Mouse (Mus musculus) kidney, postnatal 4 days (tissue): Measurements from ENCODE around the gene Scnn1b.
A peak's percentile ranks its signal among the peaks of the same experiment; 100 is the strongest.

Experiments
- DNase-seq, 2 experiments: peaks; one replicate each; pipeline ENCODE4 v3.0.0; 2021; ENCODE audit warnings: mixed read lengths in 2 of 2

Gene Scnn1b

GRCm38 (mm10) chr7:121924361-121924760 is 59.5 kb downstream of the Scnn1b start:
- no peak for DNase-seq

DNA sequence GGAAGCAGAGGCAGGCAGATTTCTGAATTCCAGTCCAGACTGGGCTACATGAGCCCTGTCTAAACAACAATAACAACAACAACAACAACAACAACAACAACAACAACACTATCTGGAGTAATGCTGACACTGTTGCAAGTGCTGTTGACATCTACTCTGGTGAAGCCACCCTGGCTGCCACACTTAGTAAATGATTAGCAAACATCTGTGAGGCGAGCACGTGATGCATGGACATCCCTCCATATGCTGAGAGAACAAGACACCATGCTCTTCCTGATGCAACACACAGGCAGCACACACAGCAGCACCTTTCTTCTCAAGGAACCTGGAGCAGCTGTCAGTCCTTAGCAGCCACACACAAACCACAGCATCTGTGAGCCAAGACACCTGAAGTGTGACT is 63.0 kb downstream of the Scnn1b start:
- no peak for DNase-seq

DNA sequence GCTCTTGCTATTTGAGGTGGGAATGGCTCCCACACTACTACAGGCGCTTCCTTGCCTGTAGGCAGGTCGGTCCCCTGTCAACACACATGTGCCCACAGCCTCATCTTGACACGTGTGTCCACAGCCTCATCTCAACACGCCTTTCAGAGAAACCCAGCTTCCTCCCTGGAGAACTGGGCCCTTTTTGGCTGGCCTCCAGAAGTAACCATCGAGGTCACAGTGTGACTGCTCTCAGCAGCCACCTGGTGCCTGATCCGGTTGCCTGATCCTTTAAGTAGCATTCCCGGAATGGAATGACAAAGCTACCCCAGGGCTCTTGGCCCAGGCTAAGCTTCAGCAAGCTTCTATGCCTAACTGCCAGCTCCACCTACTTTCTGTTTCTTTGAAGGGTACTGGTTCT is 66.4 kb downstream of the Scnn1b start:
- peak; percentile 46 to 68 for DNase-seq

- DNase-seq = no peak
Measured at GRCm38 (mm10) chr7:121933675-121934074, 68.8 kb downstream of the Scnn1b start.

DNA sequence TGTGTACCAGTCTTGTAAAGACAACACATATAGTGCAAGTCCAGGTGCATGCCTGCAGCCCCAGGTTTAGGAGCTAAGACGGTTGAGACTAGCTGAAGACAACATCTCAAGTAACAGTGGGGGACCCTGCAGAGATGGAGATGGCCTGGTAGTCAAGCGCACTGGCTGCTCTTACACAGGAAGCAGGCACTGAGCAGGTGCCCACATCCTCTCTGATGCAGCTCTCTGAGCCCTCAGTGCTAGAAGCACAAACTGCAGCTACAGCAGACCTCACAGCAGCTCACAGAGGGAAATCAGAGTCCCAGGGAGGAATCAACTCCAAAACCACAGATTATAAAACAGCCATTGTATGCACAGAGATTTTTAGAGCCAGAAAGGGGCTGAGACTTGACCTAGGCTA is 69.5 kb downstream of the Scnn1b start:
- no peak for DNase-seq

DNA sequence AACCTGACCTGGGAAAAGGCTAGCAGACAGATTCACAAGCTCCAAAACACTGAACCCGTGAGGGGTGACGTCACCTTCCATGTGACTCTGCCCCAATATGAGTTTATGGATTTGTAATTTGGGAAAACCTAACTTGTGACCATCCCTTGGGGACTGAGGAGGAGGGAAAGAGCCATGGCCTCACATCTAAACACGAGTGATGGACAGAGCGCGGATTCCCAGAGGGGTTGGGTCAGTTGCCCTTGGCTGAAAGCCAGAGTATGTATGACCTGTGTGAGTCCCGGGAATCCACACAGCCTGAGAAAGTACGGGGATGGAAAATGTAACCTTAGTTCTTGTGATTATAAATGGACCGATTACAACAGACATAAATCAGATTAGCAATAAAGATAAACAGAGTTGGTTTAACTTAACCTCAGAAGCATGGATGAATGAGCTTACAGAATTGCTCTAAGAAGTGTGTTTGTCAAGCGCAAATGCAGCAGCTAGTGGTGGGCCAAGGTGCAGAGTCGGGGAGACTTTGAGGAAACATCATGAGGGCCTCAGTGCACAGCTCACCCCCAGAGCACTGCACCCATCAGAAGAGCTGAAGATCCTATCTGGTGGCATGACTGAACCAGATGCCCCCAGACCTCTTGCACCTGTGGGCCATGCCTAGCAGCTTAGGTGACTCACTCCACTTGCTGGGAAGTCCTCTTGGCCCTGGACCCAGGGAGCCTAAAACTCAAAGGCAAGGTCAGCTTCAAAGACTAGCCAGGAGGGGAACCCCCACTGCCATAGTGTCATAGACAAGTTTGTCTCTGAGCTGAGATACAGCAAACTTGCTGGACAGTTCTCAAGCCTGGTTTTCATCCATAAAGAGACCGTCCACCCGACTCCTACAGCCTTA is 71.3 kb downstream of the Scnn1b start:
- DNase-seq = peak; percentile 51 to 68

- no peak for DNase-seq
Measured at GRCm38 (mm10) chr7:121936861-121937630, 72.2 kb downstream of the Scnn1b start.

DNA sequence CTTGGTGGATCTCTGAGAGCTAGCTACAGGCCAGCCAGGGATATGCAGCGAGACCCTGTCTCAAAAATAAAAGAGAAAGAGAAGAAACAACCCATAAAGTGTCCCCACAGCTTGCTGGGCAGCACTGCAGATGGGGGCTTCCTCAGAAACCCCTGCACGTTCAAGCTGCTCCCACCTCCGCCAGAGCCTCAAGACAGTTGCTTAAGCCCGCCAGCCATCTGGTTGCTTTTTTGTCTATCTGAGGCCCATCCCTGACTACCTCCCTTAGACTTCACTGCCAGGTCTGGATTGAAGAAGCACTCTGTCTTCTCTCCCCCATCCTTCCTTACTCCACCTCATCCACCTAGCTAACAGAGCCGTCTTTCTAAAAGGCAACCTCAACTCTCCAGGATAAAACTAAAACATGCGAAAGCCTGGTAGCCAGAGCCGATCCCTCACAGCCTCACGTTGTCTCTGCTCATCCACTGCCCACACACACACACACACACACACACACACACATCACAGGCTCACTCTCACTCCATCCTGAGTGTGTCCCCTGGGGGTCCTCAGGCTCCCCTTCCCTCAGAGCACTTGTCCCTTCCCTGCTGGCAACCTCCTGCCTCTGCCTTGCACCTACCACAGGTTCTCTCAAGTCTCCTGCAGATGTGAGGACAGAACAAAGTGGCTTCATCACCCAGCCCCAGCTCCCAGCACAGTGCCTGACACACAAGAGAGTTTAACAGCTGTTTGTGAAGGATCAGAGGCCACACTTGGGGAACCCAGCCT is 73.5 kb downstream of the Scnn1b start:
- DNase-seq = no peak

GRCm38 (mm10) chr7:121939244-121939643 is 74.4 kb downstream of the Scnn1b start:
- DNase-seq = no peak

GRCm38 (mm10) chr7:121939729-121940128 is 74.9 kb downstream of the Scnn1b start:
- no peak for DNase-seq

DNA sequence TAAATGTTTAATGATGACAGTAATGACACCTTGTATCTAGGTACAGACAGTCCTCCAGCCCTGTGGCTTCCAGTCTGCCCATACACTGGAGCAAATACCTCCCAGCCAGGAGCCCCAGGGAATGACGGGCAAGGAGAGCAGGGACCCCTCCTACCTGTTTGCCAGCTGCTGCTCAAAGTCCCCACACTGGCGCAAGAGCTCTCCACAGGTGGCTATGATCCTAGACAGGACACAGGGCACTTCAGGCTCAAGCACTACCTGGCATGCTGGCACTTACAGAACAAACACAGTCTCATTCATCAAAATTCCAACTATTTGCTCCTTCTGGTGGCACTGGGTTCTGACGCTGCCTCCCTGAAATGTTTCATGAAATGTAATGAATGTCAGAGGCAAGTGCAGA is 76.2 kb downstream of the Scnn1b start:
- no peak for DNase-seq

DNA sequence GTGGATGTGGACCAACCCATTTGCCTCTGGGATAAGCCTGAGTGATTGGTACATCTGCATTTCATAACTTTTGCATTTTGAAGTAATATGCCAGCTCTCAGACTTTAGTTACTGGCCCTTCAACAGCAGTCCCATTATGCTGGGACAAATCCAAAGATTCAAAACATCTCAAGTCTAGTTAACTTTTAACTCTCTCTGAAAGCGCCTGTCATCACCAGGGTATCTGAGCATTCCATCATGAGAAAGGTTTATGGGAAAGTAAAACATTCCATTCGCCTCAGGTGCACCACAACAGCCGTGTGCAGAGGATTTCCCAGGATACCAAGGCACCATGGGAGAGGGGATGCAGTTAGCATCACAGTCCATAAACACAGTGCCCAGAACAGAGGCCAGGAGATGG is 76.8 kb downstream of the Scnn1b start:
- no peak for DNase-seq

- DNase-seq = no peak
Measured at GRCm38 (mm10) chr7:121942371-121942770, 77.5 kb downstream of the Scnn1b start.

- DNase-seq = no peak
Measured at GRCm38 (mm10) chr7:121946196-121946595, 81.4 kb downstream of the Scnn1b start.

DNA sequence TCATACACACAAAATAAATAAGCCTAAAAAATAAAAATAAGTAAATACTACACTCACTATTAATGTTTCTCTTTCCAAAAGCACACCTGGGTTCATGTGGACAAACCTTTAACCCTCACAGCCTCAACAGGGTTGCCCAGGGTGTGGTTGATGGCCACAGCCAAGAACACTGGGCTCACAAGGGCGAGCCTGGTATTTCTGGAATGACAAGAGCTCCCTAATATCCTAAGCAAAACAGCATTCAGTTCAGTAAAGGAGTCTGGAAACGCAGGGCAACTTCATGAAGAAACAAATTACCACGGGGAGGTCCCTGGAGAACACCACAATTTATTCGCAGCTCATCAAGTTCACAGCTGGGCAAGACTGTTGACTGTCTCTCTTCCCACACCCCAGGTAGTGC is 82.7 kb downstream of the Scnn1b start:
- DNase-seq = no peak

DNA sequence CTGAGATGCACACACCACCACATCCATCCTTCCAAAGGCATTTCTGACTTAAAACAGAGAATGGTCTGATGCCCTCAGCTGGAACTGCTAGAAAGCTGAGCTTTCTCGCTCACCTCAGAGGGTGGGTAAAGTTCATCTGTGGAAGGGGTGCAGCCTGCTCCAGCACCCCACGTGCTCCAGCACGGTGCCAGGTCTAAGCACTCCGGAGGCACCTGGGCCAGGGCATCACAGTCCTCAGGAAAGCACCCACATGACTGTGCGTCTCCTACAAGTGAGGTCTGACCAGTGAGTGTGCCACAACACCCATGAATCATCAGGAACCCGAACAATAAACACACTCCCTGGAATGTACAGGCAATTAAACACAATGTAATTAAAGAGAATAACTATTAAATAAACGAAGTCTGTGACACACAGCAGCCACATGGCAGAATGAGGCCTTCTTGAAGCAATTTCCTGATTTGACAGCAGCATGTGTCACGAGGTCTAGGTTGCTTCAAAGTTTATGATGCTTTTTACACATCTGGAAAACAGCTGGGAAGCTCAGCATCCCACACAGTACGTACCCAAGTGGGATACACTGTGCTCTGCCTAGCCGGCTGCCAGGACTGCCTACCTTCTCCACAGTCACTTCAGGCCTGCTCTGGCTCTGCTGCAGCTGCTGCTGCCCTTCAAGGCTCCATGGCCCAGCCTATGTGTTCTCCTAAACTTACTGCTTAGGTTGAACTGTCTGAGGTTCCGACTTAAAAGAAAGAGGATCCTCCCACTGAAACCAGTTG is 90.2 kb downstream of the Scnn1b start:
- no peak for DNase-seq

DNA sequence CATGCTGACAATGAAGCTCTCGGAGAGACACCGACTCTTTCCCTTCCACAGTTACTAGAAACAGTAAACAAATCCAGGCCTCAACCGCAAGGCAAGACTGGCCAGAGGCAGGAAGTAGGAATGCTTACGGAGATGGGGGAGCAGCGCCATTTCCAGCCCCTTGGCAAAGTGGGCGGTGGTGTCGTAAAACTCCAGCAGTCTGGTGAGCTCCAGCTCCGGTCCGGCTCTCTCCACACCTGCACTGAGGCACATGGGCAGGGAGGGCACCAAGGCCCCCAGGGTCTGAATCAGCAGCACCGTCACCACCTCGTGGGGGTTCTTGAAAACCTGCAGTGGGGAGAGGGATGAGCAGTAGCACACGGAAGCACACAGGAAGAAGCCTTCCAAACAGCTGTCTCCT is 91.0 kb downstream of the Scnn1b start:
- DNase-seq = peak in 1 of 2 experiments; percentile 31

- no peak for DNase-seq
Measured at GRCm38 (mm10) chr7:121961913-121962570, 97.2 kb downstream of the Scnn1b start.

DNA sequence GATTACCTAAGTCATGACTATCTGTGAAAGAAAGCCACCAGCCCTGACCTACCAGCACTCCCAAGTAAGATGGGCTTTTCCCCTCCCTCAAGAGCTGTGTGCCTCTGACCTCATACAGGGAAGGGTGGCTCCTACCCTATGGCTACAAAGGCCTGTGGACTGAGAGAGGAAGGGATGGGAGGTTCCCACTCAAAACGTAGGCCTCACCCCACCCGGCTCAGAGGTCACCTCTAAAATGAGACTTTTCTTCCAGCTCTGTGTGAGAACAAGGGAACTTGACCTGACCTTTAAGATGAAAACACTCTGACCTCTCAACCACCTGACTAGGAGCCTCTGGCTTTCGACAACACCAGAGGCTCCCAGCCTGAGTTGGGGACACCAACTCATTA is 97.7 kb downstream of the Scnn1b start:
- no peak for DNase-seq

DNA sequence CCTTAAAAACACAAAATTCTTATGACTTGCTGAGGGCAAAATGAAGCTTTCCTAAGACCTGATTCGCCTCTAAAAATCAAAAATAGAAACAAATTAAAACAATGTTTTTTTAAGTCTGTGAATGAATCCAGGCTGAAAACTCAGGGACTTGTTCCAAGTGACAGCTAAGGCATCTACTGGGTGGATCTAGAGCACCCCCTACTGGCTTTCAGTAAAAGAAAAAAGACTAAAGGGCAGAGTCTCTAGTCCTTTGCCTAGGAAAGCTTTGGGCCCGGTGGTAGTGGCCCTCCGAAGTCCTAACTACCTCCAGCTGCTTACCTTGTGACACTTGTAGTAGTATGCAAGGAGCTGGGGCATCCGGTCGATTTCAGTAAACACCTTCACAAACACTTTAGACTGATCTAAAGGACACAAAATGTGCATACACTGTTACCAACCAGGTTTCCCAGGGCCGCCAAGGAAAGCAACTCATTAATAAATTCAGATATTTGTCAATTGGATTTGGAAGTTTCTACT is 99.1 kb downstream of the Scnn1b start:
- peak; percentile 16 to 44 for DNase-seq

DNA sequence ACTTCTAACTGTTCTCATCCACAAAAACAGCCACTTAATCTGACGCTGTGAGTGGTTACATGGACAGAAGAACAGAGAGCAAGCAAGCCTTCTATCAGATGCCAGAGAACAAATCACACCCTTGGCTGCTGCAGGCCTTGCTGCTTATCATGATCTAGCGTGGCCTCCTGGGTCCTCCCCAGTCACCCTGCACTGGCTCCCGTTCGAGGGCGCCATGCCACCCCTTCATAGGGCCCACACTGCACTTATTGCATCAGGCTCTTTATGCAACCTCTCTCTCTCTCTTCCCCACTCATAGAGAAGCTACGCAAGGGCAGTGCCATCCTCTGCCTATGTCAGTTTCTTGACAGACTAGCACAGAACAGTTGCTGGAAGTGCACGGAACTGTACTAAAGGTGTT is 101.3 kb downstream of the Scnn1b start:
- no peak for DNase-seq
